Mouse (Mus musculus) limb, embryonic 10.5 days (tissue): Measurements from ENCODE around the gene Trmt2a. TPM values are rescaled to one million over a fixed set of nuclear protein-coding genes. Genes with fewer than 3 reads are reported as not detected.

Experiments used
- DNase-seq: peaks from one replicate; pipeline ENCODE4 v3.0.0-alpha.2; 2017; ENCODE audit warnings: low spot score
- H3K27ac ChIP-seq: fragments of 300-500 bp; sonication (generic); 2 replicates; pipeline ENCODE4 v1.5.1; 2016; ENCODE audit warnings: mild to moderate bottlenecking
- H3K27me3 ChIP-seq: fragments of 300-500 bp; sonication (generic); 2 replicates; pipeline ENCODE4 v1.6.1; 2016; ENCODE audit warnings: low read depth, mild to moderate bottlenecking; ENCODE audit not compliant: poor library complexity, severe bottlenecking
- H3K36me3 ChIP-seq: fragments of 300-500 bp; sonication (generic); 2 replicates; pipeline ENCODE4 v1.6.1; 2016; ENCODE audit warnings: mild to moderate bottlenecking, moderate library complexity
- H3K4me1 ChIP-seq: fragments of 300-500 bp; sonication (generic); 2 replicates; pipeline ENCODE4 v1.6.1; 2016
- H3K4me3 ChIP-seq: fragments of 300-500 bp; sonication (generic); 2 replicates; pipeline ENCODE4 v1.5.1; 2016; ENCODE audit warnings: mild to moderate bottlenecking, moderate library complexity
- H3K9me3 ChIP-seq: fragments of 300-500 bp; sonication (generic); replicated peaks from 2 replicates; pipeline ENCODE4 v1.6.1; 2016; ENCODE audit warnings: mild to moderate bottlenecking
- WGBS: fragments of 180-500 bp; shearing (Covaris S2); methylation state at CpG from one replicate; pipeline ENCODE4 v1.1.7; 2016; 5-methylcytosine and 5-hydroxymethylcytosine counted together
- polyA plus RNA-seq: library from polyadenylated mRNA; unstranded; fragments of >200 nt; fragmentation: Nextera tagmentation; extraction: Ambion mirVana; gene quantifications from 2 replicates; pipeline ENCODE4 v1.2.1, GENCODE M21; 2016

Trmt2a gene
- polyA plus RNA-seq: 118 and 122 TPM in 2 replicates

GRCm38 (mm10) chr16:18248433-18249363 is at the start of gene Trmt2a, which contains the start of gene Ranbp1:
Gene Trmt2a, plus strand, starts transcription at chr16:18248679.
Gene Ranbp1, minus strand, starts transcription at chr16:18248732.
- H3K27me3 ChIP-seq: no peaks in the 10 kb centered on the region
- H3K4me3 ChIP-seq: peak within 1 kb of the TSS; percentile 98
- WGBS: under 1% methylated on average over 102 of the region's 102 CpGs
- H3K4me1 ChIP-seq: peaks cover 43% of the 10 kb centered on the region
- peaks cover 76% of the 10 kb centered on the region for H3K36me3 ChIP-seq
- H3K9me3 ChIP-seq: no peaks in the 10 kb centered on the region
- H3K27ac ChIP-seq: peak within 1 kb of the TSS; percentile 99
- DNase-seq: peak; percentile 100

DNA sequence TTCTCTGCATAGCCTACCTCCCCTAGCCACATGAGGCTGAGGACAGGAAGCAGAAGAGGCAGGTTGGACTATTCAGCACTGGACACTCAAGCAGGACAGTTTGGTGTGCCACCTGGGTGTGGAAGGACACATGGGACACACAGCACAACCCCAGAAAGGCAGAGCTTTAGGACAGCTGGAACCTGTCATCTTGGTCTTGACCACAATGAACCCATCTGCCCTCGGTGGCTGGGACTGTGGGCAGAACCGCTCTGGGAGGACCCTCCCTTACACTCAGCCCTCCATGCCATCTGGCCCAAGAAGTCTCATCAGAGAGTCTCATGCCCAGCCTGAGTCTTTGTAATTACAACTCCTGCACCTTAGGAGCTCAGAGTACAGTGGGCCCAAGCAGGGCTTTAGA is 48.4 kb upstream of the Trmt2a start:
- H3K4me1 ChIP-seq: peaks cover 95% of the 10 kb centered on the region
- H3K36me3 ChIP-seq: no peaks in the 10 kb centered on the region
- peaks cover 46% of the 10 kb centered on the region for H3K27me3 ChIP-seq
- H3K27ac ChIP-seq: peak overlapping the region; percentile 82
- no peak overlapping the region for H3K4me3 ChIP-seq
- H3K9me3 ChIP-seq: no peaks in the 10 kb centered on the region
- no peak for DNase-seq
- WGBS: 88% methylated on average over 2 of the region's 2 CpGs

DNA sequence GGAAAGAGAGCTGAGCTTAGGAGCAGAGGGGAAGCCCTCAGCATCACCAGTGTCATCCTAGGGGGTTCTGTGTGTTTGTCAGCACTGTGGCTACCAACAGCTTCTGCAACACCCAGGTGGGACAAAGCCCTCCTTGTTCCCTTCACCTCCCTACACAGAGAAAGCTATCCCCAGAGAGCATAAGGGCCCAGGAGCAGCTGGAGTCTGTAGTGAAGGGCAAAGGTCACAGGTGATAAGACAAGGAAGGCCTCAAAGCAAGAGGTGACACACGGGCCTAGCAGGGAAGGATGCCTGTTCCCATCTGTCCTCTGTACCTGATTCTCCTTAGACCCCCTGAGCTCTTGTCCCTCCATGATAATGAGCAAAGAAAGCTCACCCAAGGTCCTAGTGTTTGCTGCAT is 46.9 kb upstream of the Trmt2a start:
- Histone ChIP-seq H3K4me1 (peaks cover 87% of the 10 kb centered on the region), H3K36me3 (no peaks in the 10 kb centered on the region), H3K9me3 (no peaks in the 10 kb centered on the region), H3K4me3 (no peak overlapping the region), H3K27me3 (peaks cover 44% of the 10 kb centered on the region), H3K27ac (peak overlapping the region; percentile 82)
- no peak for DNase-seq
- 35% methylated on average over 1 of the region's 1 CpGs for whole genome bisulfite sequencing

GRCm38 (mm10) chr16:18202061-18202460 is 46.4 kb upstream of the Trmt2a start:
- H3K27ac ChIP-seq: peak overlapping the region; percentile 82; the same call in 1 of the 2 replicates
- no peak for DNase-seq
- H3K27me3 ChIP-seq: peaks cover 48% of the 10 kb centered on the region
- 92% methylated on average over 1 of the region's 1 CpGs for WGBS
- H3K4me3 ChIP-seq: no peak overlapping the region
- no peaks in the 10 kb centered on the region for H3K36me3 ChIP-seq
- H3K4me1 ChIP-seq: peaks cover 82% of the 10 kb centered on the region
- no peaks in the 10 kb centered on the region for H3K9me3 ChIP-seq

DNA sequence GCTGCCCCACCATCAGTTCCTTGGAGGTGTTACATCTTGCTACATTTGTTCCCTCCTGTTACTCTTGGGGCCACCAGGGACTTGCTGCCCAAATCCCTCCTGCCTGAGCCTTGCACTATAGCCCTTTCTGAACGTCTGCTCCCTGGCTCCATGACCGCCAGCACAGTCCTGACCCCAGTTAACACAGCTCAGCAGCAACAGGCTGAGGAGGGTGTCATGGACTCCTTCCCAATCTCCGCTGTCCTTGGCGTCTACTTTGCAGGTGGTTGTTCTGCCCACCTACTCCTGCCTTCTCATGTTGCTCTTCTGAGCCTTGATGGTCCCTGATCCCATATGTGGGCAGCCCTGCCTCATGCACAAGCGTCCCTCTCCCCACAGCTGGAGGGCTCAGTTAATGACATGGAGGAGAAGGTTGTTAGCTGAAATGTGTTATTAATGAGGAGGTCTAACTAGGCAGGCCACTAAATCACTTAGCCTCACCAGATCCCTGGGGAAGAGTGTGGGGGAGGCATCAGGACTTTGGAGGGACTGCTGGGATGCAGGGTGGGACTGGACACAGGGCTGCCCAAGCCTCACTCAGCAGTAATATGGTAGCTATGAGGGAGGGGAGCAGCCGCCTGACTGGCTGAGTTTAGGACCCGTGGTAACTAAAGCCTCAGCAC is 44.9 kb upstream of the Trmt2a start:
- Histone ChIP-seq H3K4me3 (0 out of 2 replicates have a peak overlapping the region, but pooled peaks have one; percentile 9), H3K36me3 (no peaks in the 10 kb centered on the region), H3K27me3 (peaks cover 47% of the 10 kb centered on the region), H3K27ac (peak overlapping the region; percentile 70), H3K9me3 (no peaks in the 10 kb centered on the region), H3K4me1 (peaks cover 67% of the 10 kb centered on the region)
- peak; percentile 73 for DNase-seq
- 17% methylated on average over 7 of the region's 7 CpGs for WGBS

DNA sequence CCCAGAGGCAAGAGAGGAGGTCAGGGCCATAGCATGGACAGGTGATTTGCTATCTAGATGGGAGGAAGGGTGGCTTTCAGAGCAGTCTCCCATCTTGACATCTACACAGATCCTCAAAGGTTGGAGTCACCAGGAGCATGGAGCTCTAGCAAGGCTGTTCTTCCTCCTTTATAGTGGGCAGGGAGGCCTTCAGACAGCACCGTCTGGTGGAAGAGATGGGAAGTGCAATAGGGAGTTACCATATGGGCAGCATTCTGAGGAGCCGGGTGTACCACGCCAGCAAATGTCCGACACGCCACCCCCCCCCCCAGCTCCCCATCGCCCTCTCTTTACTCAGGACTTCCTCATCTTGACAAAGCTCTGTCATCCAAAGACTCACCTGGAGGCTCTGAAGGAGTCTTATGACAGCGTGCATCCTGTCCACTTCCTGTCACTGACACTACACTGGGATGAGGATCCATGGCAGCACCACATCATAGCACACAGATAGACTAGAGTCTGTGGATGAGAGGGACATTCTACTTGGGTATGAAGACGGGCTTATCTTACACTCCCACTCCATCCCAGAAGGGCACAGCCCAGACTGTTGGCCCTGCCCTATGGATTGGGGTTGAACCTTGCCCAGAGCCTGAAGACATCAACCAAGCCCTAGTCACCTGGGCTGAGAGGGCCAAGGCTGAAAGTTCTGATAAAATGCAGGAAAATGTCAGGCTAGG is 37.6 kb upstream of the Trmt2a start:
- peaks cover 26% of the 10 kb centered on the region for H3K4me1 ChIP-seq
- H3K9me3 ChIP-seq: no peaks in the 10 kb centered on the region
- no peaks in the 10 kb centered on the region for H3K36me3 ChIP-seq
- H3K4me3 ChIP-seq: no peak overlapping the region
- peaks cover 48% of the 10 kb centered on the region for H3K27me3 ChIP-seq
- peak overlapping the region; percentile 7; the same call in 1 of the 2 replicates for H3K27ac ChIP-seq
- peak; percentile 78 for DNase-seq
- WGBS: 23% methylated on average over 8 of the region's 8 CpGs

- peaks cover 44% of the 10 kb centered on the region for H3K27me3 ChIP-seq
- peak; percentile 93 for DNase-seq
- no peak overlapping the region for H3K27ac ChIP-seq
- no peaks in the 10 kb centered on the region for H3K36me3 ChIP-seq
- peaks cover 26% of the 10 kb centered on the region for H3K4me1 ChIP-seq
- no peaks in the 10 kb centered on the region for H3K9me3 ChIP-seq
- H3K4me3 ChIP-seq: no peak overlapping the region
- 49% methylated on average over 10 of the region's 10 CpGs for WGBS
Measured at GRCm38 (mm10) chr16:18211417-18212171, 36.9 kb upstream of the Trmt2a start.

DNA sequence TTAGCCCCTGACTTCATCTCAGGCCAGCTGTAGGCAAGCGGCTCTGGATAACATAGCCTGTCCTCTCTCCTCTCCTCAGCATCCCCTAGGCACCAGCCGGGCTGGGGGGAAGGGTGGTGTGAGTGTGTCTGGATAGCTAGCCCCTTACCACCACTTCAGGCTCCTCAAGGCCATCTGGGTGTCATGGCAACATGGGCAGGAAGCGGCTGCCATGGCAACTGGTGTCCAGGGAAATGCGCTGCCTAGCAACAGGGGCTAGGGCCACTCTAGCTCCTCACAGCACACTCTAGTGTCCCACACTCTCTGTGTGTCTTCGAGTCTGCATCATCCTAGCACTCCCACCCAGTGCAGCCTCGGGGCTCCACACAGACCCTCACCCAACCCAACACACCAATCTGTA is 34.8 kb upstream of the Trmt2a start:
- H3K36me3 ChIP-seq: no peaks in the 10 kb centered on the region
- peaks cover 25% of the 10 kb centered on the region for H3K27me3 ChIP-seq
- peak overlapping the region; percentile 56; the same call in 1 of the 2 replicates for H3K27ac ChIP-seq
- peaks cover 37% of the 10 kb centered on the region for H3K4me1 ChIP-seq
- H3K4me3 ChIP-seq: 0 out of 2 replicates have a peak overlapping the region, but pooled peaks have one; percentile 16
- DNase-seq: peak; percentile 83
- H3K9me3 ChIP-seq: no peaks in the 10 kb centered on the region
- 57% methylated on average over 6 of the region's 6 CpGs for WGBS

- Histone ChIP-seq H3K4me3 (no peak overlapping the region), H3K4me1 (peaks cover 49% of the 10 kb centered on the region), H3K9me3 (no peaks in the 10 kb centered on the region), H3K36me3 (no peaks in the 10 kb centered on the region), H3K27ac (peak overlapping the region; percentile 56; the same call in 1 of the 2 replicates), H3K27me3 (peaks cover 14% of the 10 kb centered on the region)
- WGBS: 86% methylated on average over 7 of the region's 7 CpGs
- no peak for DNase-seq
Measured at GRCm38 (mm10) chr16:18214858-18215257, 33.6 kb upstream of the Trmt2a start.

DNA sequence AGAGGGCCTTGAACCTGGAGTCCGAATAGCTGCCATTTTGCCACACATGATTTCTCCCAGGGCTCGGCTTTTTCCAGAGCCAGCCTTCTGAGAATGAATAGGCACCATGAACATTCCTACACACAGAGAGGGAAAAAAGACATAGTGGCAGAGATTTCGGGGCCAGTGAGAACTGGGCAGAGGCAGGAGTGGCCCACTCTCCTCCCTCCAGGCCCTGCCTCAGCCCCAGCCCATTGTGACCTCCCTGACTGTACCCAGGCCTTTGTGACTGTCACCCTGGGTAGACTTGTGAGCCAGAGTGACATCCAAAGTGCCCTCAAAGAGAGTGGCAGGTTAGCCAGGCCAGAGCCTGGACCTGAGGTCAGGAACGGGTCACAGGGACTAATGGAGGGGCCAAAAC is 30.9 kb upstream of the Trmt2a start, which contains the start of gene Ccdc188:
Ccdc188 (plus strand) TSS at position 301 of the 400 bp plus-strand sequence.
- H3K4me3 ChIP-seq: no peak within 1 kb of the TSS
- H3K4me1 ChIP-seq: peaks cover 60% of the 10 kb centered on the region
- DNase-seq: no peak
- 86% methylated on average over 4 of the region's 4 CpGs for WGBS
- H3K27ac ChIP-seq: peak within 1 kb of the TSS; percentile 59
- no peaks in the 10 kb centered on the region for H3K9me3 ChIP-seq
- H3K27me3 ChIP-seq: no peaks in the 10 kb centered on the region
- H3K36me3 ChIP-seq: peaks cover 17% of the 10 kb centered on the region

DNA sequence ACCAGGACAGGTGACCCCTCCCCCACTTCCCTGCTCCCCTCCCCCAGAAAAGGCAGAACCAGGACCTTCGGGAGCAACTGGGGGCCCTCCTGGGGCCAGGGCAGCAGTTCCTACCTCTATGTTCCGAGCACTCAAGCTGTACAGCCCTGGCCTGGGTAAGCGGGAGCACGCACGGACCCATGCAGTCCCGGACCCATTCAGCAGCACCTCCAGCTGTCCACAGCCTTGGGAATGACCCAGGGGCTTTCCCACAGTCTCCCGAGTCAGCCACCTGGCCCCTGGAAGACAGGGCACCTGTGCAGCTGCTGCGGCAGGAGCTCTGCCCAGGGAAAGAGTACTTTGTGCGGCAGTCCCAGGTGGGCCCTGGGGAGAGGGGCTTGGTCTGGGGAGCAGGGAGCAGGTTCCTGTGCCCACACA is 29.9 kb upstream of the Trmt2a start:
- Histone ChIP-seq H3K36me3 (peaks cover 27% of the 10 kb centered on the region), H3K27me3 (no peaks in the 10 kb centered on the region), H3K27ac (peak overlapping the region; percentile 81), H3K4me1 (peaks cover 51% of the 10 kb centered on the region), H3K4me3 (no peak overlapping the region), H3K9me3 (no peaks in the 10 kb centered on the region)
- DNase-seq: no peak
- 83% methylated on average over 9 of the region's 9 CpGs for WGBS

DNA sequence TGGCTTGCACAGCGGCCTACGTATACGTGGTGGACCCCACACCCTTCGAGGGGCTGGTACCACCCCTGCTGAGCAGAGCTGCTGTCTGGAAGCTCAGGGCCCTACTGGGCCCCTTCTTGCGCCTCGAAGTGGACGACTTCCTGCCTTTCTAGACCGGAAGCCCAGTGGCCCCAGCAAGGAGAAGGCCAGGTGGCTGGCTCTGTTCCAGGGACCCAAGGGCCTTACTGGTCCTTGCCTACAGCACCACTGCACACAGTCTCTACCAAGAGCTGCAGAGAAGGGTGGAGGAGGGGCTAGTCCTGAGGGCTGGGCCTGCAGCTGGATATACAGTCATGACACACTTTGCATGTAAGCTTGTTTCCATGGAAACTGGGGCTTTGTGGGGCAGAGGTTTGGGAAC is 28.5 kb upstream of the Trmt2a start:
- Histone ChIP-seq H3K36me3 (peaks cover 41% of the 10 kb centered on the region), H3K9me3 (no peaks in the 10 kb centered on the region), H3K4me1 (peaks cover 38% of the 10 kb centered on the region), H3K27me3 (no peaks in the 10 kb centered on the region), H3K27ac (peak overlapping the region; percentile 81), H3K4me3 (0 out of 2 replicates have a peak overlapping the region, but pooled peaks have one; percentile 11)
- no peak for DNase-seq
- 73% methylated on average over 8 of the region's 8 CpGs for WGBS
